Comparison of ENCODE assay signal across 1 mouse cellular context in the genomic region with DNA sequence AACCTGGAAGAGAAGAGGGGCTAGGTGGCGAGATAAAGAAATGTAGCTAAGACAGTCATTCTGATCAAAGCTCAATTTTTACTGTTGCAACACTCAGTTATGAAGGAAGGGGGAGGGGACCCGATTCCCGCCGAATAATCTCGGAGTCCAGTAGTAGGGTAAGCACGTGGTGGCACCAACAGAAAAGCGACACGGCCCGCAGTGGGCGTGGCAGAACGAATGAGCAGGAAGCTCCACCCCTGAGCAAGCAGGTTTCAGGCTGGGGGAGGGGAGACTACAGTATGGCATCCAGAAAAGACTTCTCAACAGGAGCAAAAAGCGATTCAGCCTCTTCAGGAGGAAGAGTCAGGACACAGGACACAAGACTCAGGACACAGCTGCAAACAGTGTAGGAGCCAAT. TPM values are rescaled to one million over a fixed set of nuclear protein-coding genes. Genes with fewer than 3 reads are reported as not detected.
"Had no signal": no experiment of that assay in that cellular context is flagged by ENCODE, and none has a peak within 500 bp of the region (broad histone marks: within the 10 kb centered on the region; RNA-seq: fewer than 3 reads in every experiment).

No protein-coding gene starts in this region.

RNA-seq across cellular contexts. Expression of a gene that starts 23.1 kb away (rescaled TPM):
- polyA plus RNA-seq: forebrain, embryonic 10.5 days had no signal
